Mouse (Mus musculus): ENCODE data around the gene Fcer2a. TPM values are rescaled to one million over a fixed set of nuclear protein-coding genes. Genes with fewer than 3 reads are reported as not detected.

Fcer2a gene
- polyA plus RNA-seq, 1 experiment from 2014 or later: 0.14 TPM

DNA sequence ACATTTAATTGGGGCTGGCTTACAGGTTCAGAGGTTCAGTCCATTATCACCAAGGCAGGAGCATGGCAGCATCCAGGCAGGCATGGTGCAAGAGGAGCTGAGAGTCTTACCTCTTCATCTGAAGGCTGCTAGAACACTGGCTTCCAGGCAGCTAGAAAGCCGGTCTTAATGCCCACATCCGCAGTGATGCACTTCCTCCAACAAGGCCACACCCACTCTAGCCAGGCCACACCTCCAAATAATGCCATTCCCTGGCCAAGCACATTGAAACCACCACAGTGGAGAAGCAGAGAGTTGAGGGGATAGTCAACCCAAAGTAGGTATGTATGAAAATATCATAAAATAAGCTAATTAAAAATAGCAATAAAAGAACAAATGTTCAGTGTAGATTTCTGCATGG lies 23.6 kb downstream of the Fcer2a start:
- Histone ChIP-seq H3K9ac (ENCODE audit: low read depth, low read length) (no peak overlapping the region), H3K4me1 (ENCODE audit: control insufficient read depth, insufficient read depth, low read length) (no peaks in the 10 kb centered on the region; the same call in 1 of the 2 replicates), H3K27me3 (ENCODE audit: control insufficient read depth, insufficient read depth, low read length) (no peaks in the 10 kb centered on the region), H3K36me3 (ENCODE audit: control insufficient read depth, insufficient read depth, low read length) (no peaks in the 10 kb centered on the region), H3K4me2 (no peak overlapping the region), H3K9me3 (replicated peaks; ENCODE audit: control insufficient read depth, low read length) (no peaks in the 10 kb centered on the region), H3K27ac (ENCODE audit: low read depth, low read length) (no peak overlapping the region), H3K4me3 (ENCODE audit: low read depth, low read length) (no peak overlapping the region)
- ATAC-seq (replicated peaks; ENCODE audit: insufficient number of reproducible peaks, low FRiP score, low TSS enrichment): no peak
- 73% methylated on average over 2 of the region's 2 CpGs for WGBS (ENCODE audit: insufficient replicate concordance)

DNA sequence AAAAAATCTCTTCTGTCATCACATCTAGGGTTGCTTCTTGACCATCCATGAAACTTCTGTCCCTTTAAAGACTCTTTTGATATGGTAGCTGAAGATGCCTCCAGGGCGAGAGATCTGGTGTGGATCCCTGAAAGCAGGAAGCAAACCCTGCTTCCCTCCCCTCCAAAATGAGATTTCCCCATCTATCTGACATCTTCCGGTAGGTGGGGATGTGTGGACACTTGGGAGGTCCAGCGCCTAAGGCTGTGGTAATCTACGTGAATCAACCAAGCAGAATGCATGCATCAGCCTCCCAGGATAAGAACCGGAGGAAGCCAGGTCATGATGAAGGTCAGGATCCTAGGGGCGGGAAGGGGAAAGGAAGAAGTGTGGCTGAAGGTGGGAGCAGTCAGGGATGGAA lies 28.5 kb downstream of the Fcer2a start, which contains the start of gene Mcemp1:
Mcemp1 (plus strand) TSS at position 248 of the 400 bp plus-strand sequence.
- WGBS (ENCODE audit: insufficient replicate concordance): 74% methylated on average over 6 of the region's 6 CpGs

GRCm38 (mm10) chr8:3664405-3664804 lies 29.6 kb downstream of the Fcer2a start:
- Histone ChIP-seq H3K4me1 (ENCODE audit: control insufficient read depth, insufficient read depth, low read length) (no peaks in the 10 kb centered on the region), H3K27ac (ENCODE audit: low read depth, low read length) (no peak overlapping the region), H3K4me3 (ENCODE audit: low read depth, low read length) (no peak overlapping the region), H3K9ac (ENCODE audit: low read depth, low read length) (no peak overlapping the region), H3K4me2 (no peak overlapping the region), H3K9me3 (replicated peaks; ENCODE audit: control insufficient read depth, low read length) (no peaks in the 10 kb centered on the region), H3K36me3 (ENCODE audit: control insufficient read depth, insufficient read depth, low read length) (no peaks in the 10 kb centered on the region), H3K27me3 (ENCODE audit: control insufficient read depth, insufficient read depth, low read length) (no peaks in the 10 kb centered on the region)
- ATAC-seq (replicated peaks; ENCODE audit: insufficient number of reproducible peaks, low FRiP score, low TSS enrichment): no peak
- 56% methylated on average over 5 of the region's 5 CpGs for WGBS (ENCODE audit: insufficient replicate concordance)

More for the DNA sequence above, 28.5 kb downstream of the Fcer2a start, which contains the start of gene Mcemp1:
- Histone ChIP-seq H3K36me3 (ENCODE audit: control insufficient read depth, insufficient read depth, low read length) (no peaks in the 10 kb centered on the region), H3K4me1 (ENCODE audit: control insufficient read depth, insufficient read depth, low read length) (no peaks in the 10 kb centered on the region), H3K9ac (ENCODE audit: low read depth, low read length) (no peak within 1 kb of the TSS), H3K9me3 (replicated peaks; ENCODE audit: control insufficient read depth, low read length) (no peaks in the 10 kb centered on the region), H3K27me3 (ENCODE audit: control insufficient read depth, insufficient read depth, low read length) (no peaks in the 10 kb centered on the region), H3K27ac (ENCODE audit: low read depth, low read length) (no peak within 1 kb of the TSS), H3K4me3 (ENCODE audit: low read depth, low read length) (no peak within 1 kb of the TSS), H3K4me2 (no peak within 1 kb of the TSS)
- ATAC-seq (replicated peaks; ENCODE audit: insufficient number of reproducible peaks, low FRiP score, low TSS enrichment): no peak

DNA sequence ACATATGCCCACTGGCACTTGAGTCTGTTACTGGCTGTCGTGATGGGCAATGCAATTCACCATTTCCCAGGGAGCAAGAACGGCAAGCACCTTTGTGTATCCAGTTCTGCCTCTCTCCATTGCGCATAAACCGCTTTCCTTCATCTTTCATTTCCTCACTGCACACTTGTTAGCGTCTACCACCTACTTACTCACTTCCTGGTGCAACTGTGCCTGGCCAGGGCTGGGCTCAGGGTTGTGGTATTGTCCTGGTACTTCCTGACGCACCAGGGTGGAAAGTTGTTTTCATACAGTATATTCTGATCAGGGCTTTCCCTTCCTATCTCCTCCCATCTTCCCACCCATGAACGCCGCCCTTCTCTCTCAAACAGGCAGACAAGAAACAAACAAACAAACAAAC lies 33.1 kb downstream of the Fcer2a start:
- WGBS (ENCODE audit: insufficient replicate concordance): 71% methylated on average over 8 of the region's 8 CpGs
- no peak for ATAC-seq (replicated peaks; ENCODE audit: insufficient number of reproducible peaks, low FRiP score, low TSS enrichment)
- H3K27ac ChIP-seq (ENCODE audit: low read depth, low read length): no peak overlapping the region
- no peaks in the 10 kb centered on the region for H3K4me1 ChIP-seq (ENCODE audit: control insufficient read depth, insufficient read depth, low read length)
- no peak overlapping the region for H3K4me2 ChIP-seq
- H3K36me3 ChIP-seq (ENCODE audit: control insufficient read depth, insufficient read depth, low read length): no peaks in the 10 kb centered on the region
- H3K27me3 ChIP-seq (ENCODE audit: control insufficient read depth, insufficient read depth, low read length): no peaks in the 10 kb centered on the region
- no peak overlapping the region for H3K9ac ChIP-seq (ENCODE audit: low read depth, low read length)
- no peak overlapping the region for H3K4me3 ChIP-seq (ENCODE audit: low read depth, low read length)
- H3K9me3 ChIP-seq (replicated peaks; ENCODE audit: control insufficient read depth, low read length): no peaks in the 10 kb centered on the region

- WGBS (ENCODE audit: insufficient replicate concordance): 27% methylated on average over 7 of the region's 7 CpGs
- no peak for ATAC-seq (replicated peaks; ENCODE audit: insufficient number of reproducible peaks, low FRiP score, low TSS enrichment)
- Histone ChIP-seq H3K9ac (ENCODE audit: low read depth, low read length) (no peak overlapping the region), H3K4me2 (no peak overlapping the region), H3K27ac (ENCODE audit: low read depth, low read length) (no peak overlapping the region), H3K4me3 (ENCODE audit: low read depth, low read length) (no peak overlapping the region), H3K4me1 (ENCODE audit: control insufficient read depth, insufficient read depth, low read length) (no peaks in the 10 kb centered on the region), H3K36me3 (ENCODE audit: control insufficient read depth, insufficient read depth, low read length) (no peaks in the 10 kb centered on the region), H3K9me3 (replicated peaks; ENCODE audit: control insufficient read depth, low read length) (no peaks in the 10 kb centered on the region), H3K27me3 (ENCODE audit: control insufficient read depth, insufficient read depth, low read length) (no peaks in the 10 kb centered on the region)
Measured at GRCm38 (mm10) chr8:3656725-3657381, 37.1 kb downstream of the Fcer2a start.

- H3K9ac ChIP-seq (ENCODE audit: low read depth, low read length): no peak within 1 kb of the TSS
- no peaks in the 10 kb centered on the region for H3K36me3 ChIP-seq (ENCODE audit: control insufficient read depth, insufficient read depth, low read length)
- no peak within 1 kb of the TSS for H3K4me3 ChIP-seq (ENCODE audit: low read depth, low read length)
- no peak within 1 kb of the TSS for H3K27ac ChIP-seq (ENCODE audit: low read depth, low read length)
- WGBS (ENCODE audit: insufficient replicate concordance): 68% methylated on average over 3 of the region's 3 CpGs
- no peaks in the 10 kb centered on the region for H3K27me3 ChIP-seq (ENCODE audit: control insufficient read depth, insufficient read depth, low read length)
- H3K9me3 ChIP-seq (replicated peaks; ENCODE audit: control insufficient read depth, low read length): no peaks in the 10 kb centered on the region
- H3K4me2 ChIP-seq: no peak within 1 kb of the TSS
- ATAC-seq (replicated peaks; ENCODE audit: insufficient number of reproducible peaks, low FRiP score, low TSS enrichment): no peak
- H3K4me1 ChIP-seq (ENCODE audit: control insufficient read depth, insufficient read depth, low read length): no peaks in the 10 kb centered on the region
Measured at GRCm38 (mm10) chr8:3655526-3655925, 38.4 kb downstream of the Fcer2a start, which contains the start of gene Retn. Gene Retn, plus strand, starts transcription at chr8:3655770.

GRCm38 (mm10) chr8:3654726-3655508 lies 39.1 kb downstream of the Fcer2a start:
- Histone ChIP-seq H3K9me3 (replicated peaks; ENCODE audit: control insufficient read depth, low read length) (no peaks in the 10 kb centered on the region), H3K9ac (ENCODE audit: low read depth, low read length) (no peak overlapping the region), H3K4me1 (ENCODE audit: control insufficient read depth, insufficient read depth, low read length) (no peaks in the 10 kb centered on the region), H3K27me3 (ENCODE audit: control insufficient read depth, insufficient read depth, low read length) (no peaks in the 10 kb centered on the region), H3K4me2 (no peak overlapping the region), H3K27ac (ENCODE audit: low read depth, low read length) (no peak overlapping the region), H3K36me3 (ENCODE audit: control insufficient read depth, insufficient read depth, low read length) (no peaks in the 10 kb centered on the region), H3K4me3 (ENCODE audit: low read depth, low read length) (no peak overlapping the region)
- 66% methylated on average over 11 of the region's 11 CpGs for WGBS (ENCODE audit: insufficient replicate concordance)
- ATAC-seq (replicated peaks; ENCODE audit: insufficient number of reproducible peaks, low FRiP score, low TSS enrichment): no peak

GRCm38 (mm10) chr8:3652845-3653244 lies 41.1 kb downstream of the Fcer2a start:
- no peak overlapping the region for H3K4me2 ChIP-seq
- no peak overlapping the region for H3K9ac ChIP-seq (ENCODE audit: low read depth, low read length)
- no peaks in the 10 kb centered on the region for H3K27me3 ChIP-seq (ENCODE audit: control insufficient read depth, insufficient read depth, low read length)
- H3K4me3 ChIP-seq (ENCODE audit: low read depth, low read length): no peak overlapping the region
- no peak overlapping the region for H3K27ac ChIP-seq (ENCODE audit: low read depth, low read length)
- 61% methylated on average over 3 of the region's 3 CpGs for WGBS (ENCODE audit: insufficient replicate concordance)
- H3K36me3 ChIP-seq (ENCODE audit: control insufficient read depth, insufficient read depth, low read length): no peaks in the 10 kb centered on the region
- no peak for ATAC-seq (replicated peaks; ENCODE audit: insufficient number of reproducible peaks, low FRiP score, low TSS enrichment)
- H3K9me3 ChIP-seq (replicated peaks; ENCODE audit: control insufficient read depth, low read length): no peaks in the 10 kb centered on the region
- no peaks in the 10 kb centered on the region for H3K4me1 ChIP-seq (ENCODE audit: control insufficient read depth, insufficient read depth, low read length)

All from heart, embryonic 11.5 days (tissue).